Mouse (Mus musculus): ENCODE results near the gene Psmb11. TPM values are rescaled to one million over a fixed set of nuclear protein-coding genes. Genes with fewer than 3 reads are reported as not detected.

Psmb11 gene
- polyA plus RNA-seq, 1 experiment, result not detected

- peak; percentile 53 for DNase-seq
- TF ChIP-seq POLR2A (IDR thresholded peaks at IDR 0.05; ENCODE audit: low read depth, low read length), result no peak
- no peak for TF ChIP-seq CTCF (conservative IDR thresholded peaks at IDR 0.05; ENCODE audit: insufficient read depth, insufficient read length, low read depth, low read length)
- H3K4me3 ChIP-seq (ENCODE audit: insufficient read depth, low read depth, low read length), result peak overlapping the region; percentile 66
- no peaks in the 10 kb centered on the region for H3K36me3 ChIP-seq (ENCODE audit: control insufficient read depth, insufficient read depth, low read length)
- H3K27me3 ChIP-seq (replicated peaks; ENCODE audit: control insufficient read depth, insufficient read depth, low read length), result no peaks in the 10 kb centered on the region
- WGBS, result under 1% methylated on average over 82 of the region's 84 CpGs
- H3K27ac ChIP-seq (ENCODE audit: insufficient read depth, low read depth, low read length), result peak overlapping the region; percentile 87
- H3K4me1 ChIP-seq (ENCODE audit: control insufficient read depth, insufficient read depth, low read length), result peaks cover 36% of the 10 kb centered on the region
Observed at GRCm38 (mm10) chr14:54576241-54577088, 44.8 kb upstream of the Psmb11 start.

GRCm38 (mm10) chr14:54577089-54577982 is 43.9 kb upstream of the Psmb11 start, which contains the start of gene Ajuba:
Gene Ajuba, minus strand, starts transcription at chr14:54577558.
- Histone ChIP-seq H3K4me3 (ENCODE audit: insufficient read depth, low read depth, low read length) (peak within 1 kb of the TSS; percentile 66), H3K36me3 (ENCODE audit: control insufficient read depth, insufficient read depth, low read length) (no peaks in the 10 kb centered on the region), H3K27ac (ENCODE audit: insufficient read depth, low read depth, low read length) (peak within 1 kb of the TSS; percentile 87), H3K27me3 (replicated peaks; ENCODE audit: control insufficient read depth, insufficient read depth, low read length) (no peaks in the 10 kb centered on the region), H3K4me1 (ENCODE audit: control insufficient read depth, insufficient read depth, low read length) (peaks cover 36% of the 10 kb centered on the region)
- no peak for TF ChIP-seq CTCF (conservative IDR thresholded peaks at IDR 0.05; ENCODE audit: insufficient read depth, insufficient read length, low read depth, low read length)
- peak; percentile 96 for DNase-seq
- WGBS, result under 1% methylated on average over 66 of the region's 66 CpGs

GRCm38 (mm10) chr14:54578063-54578462 is 43.2 kb upstream of the Psmb11 start:
- under 1% methylated on average over 10 of the region's 10 CpGs for whole genome bisulfite sequencing
- no peak for TF ChIP-seq POLR2A (IDR thresholded peaks at IDR 0.05; ENCODE audit: low read depth, low read length)
- peak; percentile 51 for TF ChIP-seq CTCF (conservative IDR thresholded peaks at IDR 0.05; ENCODE audit: insufficient read depth, insufficient read length, low read depth, low read length)
- Histone ChIP-seq H3K27ac (ENCODE audit: insufficient read depth, low read depth, low read length) (peak overlapping the region; percentile 87), H3K4me1 (ENCODE audit: control insufficient read depth, insufficient read depth, low read length) (peaks cover 32% of the 10 kb centered on the region), H3K4me3 (ENCODE audit: insufficient read depth, low read depth, low read length) (peak overlapping the region; percentile 66), H3K36me3 (ENCODE audit: control insufficient read depth, insufficient read depth, low read length) (no peaks in the 10 kb centered on the region), H3K27me3 (replicated peaks; ENCODE audit: control insufficient read depth, insufficient read depth, low read length) (no peaks in the 10 kb centered on the region)
- DNase-seq, result peak; percentile 70

GRCm38 (mm10) chr14:54579638-54580037 is 41.6 kb upstream of the Psmb11 start:
- Histone ChIP-seq H3K36me3 (ENCODE audit: control insufficient read depth, insufficient read depth, low read length) (no peaks in the 10 kb centered on the region), H3K4me3 (ENCODE audit: insufficient read depth, low read depth, low read length) (no peak overlapping the region), H3K4me1 (ENCODE audit: control insufficient read depth, insufficient read depth, low read length) (peaks cover 17% of the 10 kb centered on the region; the same call in 1 of the 2 replicates), H3K27ac (ENCODE audit: insufficient read depth, low read depth, low read length) (no peak overlapping the region), H3K27me3 (replicated peaks; ENCODE audit: control insufficient read depth, insufficient read depth, low read length) (no peaks in the 10 kb centered on the region)
- 72% methylated on average over 7 of the region's 7 CpGs for WGBS
- no peak for TF ChIP-seq CTCF (conservative IDR thresholded peaks at IDR 0.05; ENCODE audit: insufficient read depth, insufficient read length, low read depth, low read length)
- TF ChIP-seq POLR2A (IDR thresholded peaks at IDR 0.05; ENCODE audit: low read depth, low read length), result no peak
- DNase-seq, result no peak

GRCm38 (mm10) chr14:54582536-54582935 is 38.7 kb upstream of the Psmb11 start:
- peak; percentile 69 for DNase-seq
- no peaks in the 10 kb centered on the region for H3K36me3 ChIP-seq (ENCODE audit: control insufficient read depth, insufficient read depth, low read length)
- no peak overlapping the region for H3K27ac ChIP-seq (ENCODE audit: insufficient read depth, low read depth, low read length)
- no peaks in the 10 kb centered on the region for H3K27me3 ChIP-seq (replicated peaks; ENCODE audit: control insufficient read depth, insufficient read depth, low read length)
- TF ChIP-seq POLR2A (IDR thresholded peaks at IDR 0.05; ENCODE audit: low read depth, low read length) (no peak), CTCF (conservative IDR thresholded peaks at IDR 0.05; ENCODE audit: insufficient read depth, insufficient read length, low read depth, low read length) (no peak)
- no peak overlapping the region for H3K4me3 ChIP-seq (ENCODE audit: insufficient read depth, low read depth, low read length)
- WGBS, result 69% methylated on average over 9 of the region's 9 CpGs
- H3K4me1 ChIP-seq (ENCODE audit: control insufficient read depth, insufficient read depth, low read length), result peaks cover 11% of the 10 kb centered on the region; the same call in 1 of the 2 replicates

GRCm38 (mm10) chr14:54583681-54584338 is 37.4 kb upstream of the Psmb11 start:
- TF ChIP-seq CTCF (conservative IDR thresholded peaks at IDR 0.05; ENCODE audit: insufficient read depth, insufficient read length, low read depth, low read length) (peak; percentile 70), POLR2A (IDR thresholded peaks at IDR 0.05; ENCODE audit: low read depth, low read length) (no peak)
- DNase-seq, result peak; percentile 67
- H3K36me3 ChIP-seq (ENCODE audit: control insufficient read depth, insufficient read depth, low read length), result no peaks in the 10 kb centered on the region
- H3K4me3 ChIP-seq (ENCODE audit: insufficient read depth, low read depth, low read length), result no peak overlapping the region
- no peak overlapping the region for H3K27ac ChIP-seq (ENCODE audit: insufficient read depth, low read depth, low read length)
- WGBS, result 41% methylated on average over 7 of the region's 7 CpGs
- H3K27me3 ChIP-seq (replicated peaks; ENCODE audit: control insufficient read depth, insufficient read depth, low read length), result no peaks in the 10 kb centered on the region
- peaks cover 4% of the 10 kb centered on the region; the same call in 1 of the 2 replicates for H3K4me1 ChIP-seq (ENCODE audit: control insufficient read depth, insufficient read depth, low read length)
